Mouse (Mus musculus): Measurements from ENCODE around the gene Gon7.

- TF ChIP-seq CTCF (conservative IDR thresholded peaks at IDR 0.05; ENCODE audit: low read length) (no peak), POU5F1 (IDR thresholded peaks at IDR 0.05; ENCODE audit: borderline replicate concordance, low read length) (no peak)
These were observed 20.5 kb upstream of the Gon7 start for GRCm38 (mm10) chr12:102778151-102778550.
